Mouse (Mus musculus) frontal cortex, postnatal 36 days (tissue): Measurements from ENCODE around the gene Gm11639.

Experiments
- DNase-seq, 2 experiments: peaks; one replicate each; pipeline ENCODE4 v3.0.0; 2022; ENCODE audit warnings: low spot score in 2 of 2

Gm11639 gene

GRCm38 (mm10) chr11:105153068-105153833, 467.7 kb downstream of the Gm11639 start:
- no peak for DNase-seq

- DNase-seq, result no peak
Measured at GRCm38 (mm10) chr11:105155915-105156314, 470.4 kb downstream of the Gm11639 start.

GRCm38 (mm10) chr11:105156748-105157267, 471.3 kb downstream of the Gm11639 start:
- DNase-seq, result no peak

- no peak for DNase-seq
Measured at GRCm38 (mm10) chr11:105158047-105158446, 472.5 kb downstream of the Gm11639 start.

- DNase-seq, result no peak
Measured at GRCm38 (mm10) chr11:105159673-105160360, 474.3 kb downstream of the Gm11639 start.

- no peak for DNase-seq
Measured at GRCm38 (mm10) chr11:105161411-105161810, 475.9 kb downstream of the Gm11639 start.

GRCm38 (mm10) chr11:105164516-105165510, 479.3 kb downstream of the Gm11639 start:
- no peak for DNase-seq

GRCm38 (mm10) chr11:105166780-105167179, 481.3 kb downstream of the Gm11639 start:
- DNase-seq, result no peak
